Mouse (Mus musculus) MEL (cell line): Measurements from ENCODE around the gene Hoxd10. TPM values are rescaled to one million over a fixed set of nuclear protein-coding genes. Genes with fewer than 3 reads are reported as not detected.

Source experiments
- DNase-seq: peaks from one replicate; pipeline ENCODE4 v3.0.0; 2011; ENCODE audit warnings: low read depth, low spot score
- H3K27ac ChIP-seq: 2 replicates; pipeline ENCODE4 v1.5.1; 2012; ENCODE audit warnings: low read depth, mild to moderate bottlenecking, control low read depth, low read length, moderate library complexity; ENCODE audit not compliant: control insufficient read depth
- H3K27me3 ChIP-seq, 2 experiments: fragments of 150-350 bp in 1 of 2; sonication (generic) in 1 of 2; 2 replicates each; pipeline ENCODE4 v1.6.1; 2012; ENCODE audit warnings: low read length in 2 of 2, mild to moderate bottlenecking in 2 of 2, improper control_type of control experiment in 1 of 2, moderate library complexity in 1 of 2; ENCODE audit not compliant: insufficient read depth in 2 of 2, control insufficient read depth in 1 of 2
- H3K36me3 ChIP-seq, 2 experiments: 2 replicates each; pipeline ENCODE4 v1.6.1; 2012 to 2014; ENCODE audit warnings: low read length in 2 of 2, improper control_type of control experiment in 1 of 2, inconsistent platforms in 1 of 2, mild to moderate bottlenecking in 1 of 2; ENCODE audit not compliant: insufficient read depth in 2 of 2, control insufficient read depth in 1 of 2
- H3K4me1 ChIP-seq, 2 experiments: fragments of 150-350 bp in 1 of 2; sonication (generic) in 1 of 2; 2 replicates each; pipeline ENCODE4 v1.6.1; 2012; ENCODE audit warnings: low read length in 2 of 2, improper control_type of control experiment in 1 of 2, mild to moderate bottlenecking in 1 of 2; ENCODE audit not compliant: insufficient read depth in 2 of 2, control insufficient read depth in 1 of 2
- H3K4me3 ChIP-seq, 2 experiments: fragments of 150-350 bp in 1 of 2; sonication (generic) in 1 of 2; 2 replicates each; pipeline ENCODE4 v1.5.1; 2012; ENCODE audit warnings: low read depth in 2 of 2, low read length in 2 of 2, mild to moderate bottlenecking in 2 of 2, moderate library complexity in 2 of 2, control low read depth in 1 of 2, improper control_type of control experiment in 1 of 2; ENCODE audit not compliant: control insufficient read depth in 1 of 2, insufficient read depth in 1 of 2
- H3K79me2 ChIP-seq: 2 replicates; pipeline ENCODE4 v1.6.1; 2012; ENCODE audit warnings: mild to moderate bottlenecking, low read length, moderate library complexity; ENCODE audit not compliant: control insufficient read depth, poor library complexity, insufficient read depth
- H3K9ac ChIP-seq: 2 replicates; pipeline ENCODE4 v1.6.1; 2012; ENCODE audit warnings: low read depth, mild to moderate bottlenecking, control low read depth, low read length, moderate library complexity; ENCODE audit not compliant: control insufficient read depth, poor library complexity, severe bottlenecking
- H3K9me3 ChIP-seq: fragments of 150-350 bp; sonication (generic); replicated peaks from 2 replicates; pipeline ENCODE4 v1.6.1; 2012; ENCODE audit warnings: mild to moderate bottlenecking, low read length, improper control_type of control experiment, moderate library complexity; ENCODE audit not compliant: insufficient read depth
- BHLHE40 ChIP-seq: IDR thresholded peaks from 2 replicates; pipeline ENCODE4 v1.6.1; 2012; ENCODE audit warnings: low read depth, mild to moderate bottlenecking, inconsistent platforms, low read length, improper control_type of control experiment, borderline replicate concordance
- CHD2 ChIP-seq: IDR thresholded peaks from 2 replicates; pipeline ENCODE4 v1.6.1; 2011; ENCODE audit warnings: low read length, improper control_type of control experiment
- CTCF ChIP-seq, 3 experiments: IDR thresholded peaks in 2 of 3; conservative IDR thresholded peaks in 1 of 3; 2 replicates each; pipeline ENCODE4 v1.5.1; 2011 to 2012; ENCODE audit warnings: low read length in 3 of 3, low read depth in 2 of 3, mild to moderate bottlenecking in 2 of 3, improper control_type of control experiment in 1 of 3, inconsistent platforms in 1 of 3, mixed read lengths in 1 of 3, moderate library complexity in 1 of 3; ENCODE audit not compliant: control insufficient read depth in 1 of 3, insufficient read depth in 1 of 3, poor library complexity in 1 of 3, severe bottlenecking in 1 of 3
- E2F4 ChIP-seq: IDR thresholded peaks from 2 replicates; pipeline ENCODE4 v1.6.1; 2011; ENCODE audit warnings: low read depth, low read length, improper control_type of control experiment, borderline replicate concordance
- EP300 ChIP-seq, 2 experiments: IDR thresholded peaks; 2 replicates each; pipeline ENCODE4 v1.6.1; 2011; ENCODE audit warnings: improper control_type of control experiment in 2 of 2, low read length in 2 of 2, low read depth in 1 of 2, mild to moderate bottlenecking in 1 of 2
- GABPA ChIP-seq: IDR thresholded peaks from 2 replicates; pipeline ENCODE4 v1.6.1; 2012; ENCODE audit warnings: low read depth, mild to moderate bottlenecking, inconsistent platforms, low read length, improper control_type of control experiment, moderate library complexity
- GATA1 ChIP-seq: IDR thresholded peaks from 2 replicates; pipeline ENCODE4 v1.6.1; 2011; ENCODE audit warnings: low read depth, low read length, improper control_type of control experiment
- KAT2A ChIP-seq: conservative IDR thresholded peaks from 2 replicates; pipeline ENCODE4 v1.6.1; 2012; ENCODE audit warnings: low read depth, low read length, improper control_type of control experiment, inconsistent platforms
- MAFK ChIP-seq: IDR thresholded peaks from 2 replicates; pipeline ENCODE4 v1.6.1; 2011; ENCODE audit warnings: low read depth, mild to moderate bottlenecking, low read length, improper control_type of control experiment, borderline replicate concordance
- MAZ ChIP-seq: IDR thresholded peaks from 2 replicates; pipeline ENCODE4 v1.6.1; 2012; ENCODE audit warnings: low read depth, mild to moderate bottlenecking, inconsistent platforms, low read length, improper control_type of control experiment
- MXI1 ChIP-seq: IDR thresholded peaks from 2 replicates; pipeline ENCODE4 v1.6.1; 2011; ENCODE audit warnings: mild to moderate bottlenecking, low read depth, low read length, improper control_type of control experiment
- MYB ChIP-seq: IDR thresholded peaks from 2 replicates; pipeline ENCODE4 v1.6.1; 2011; ENCODE audit warnings: mild to moderate bottlenecking, low read depth, low read length, improper control_type of control experiment
- MYC ChIP-seq: IDR thresholded peaks from 2 replicates; pipeline ENCODE4 v1.6.1; 2011; ENCODE audit warnings: low read depth, mild to moderate bottlenecking, low read length, improper control_type of control experiment, moderate library complexity
- NRF1 ChIP-seq: IDR thresholded peaks from 2 replicates; pipeline ENCODE4 v1.6.1; 2014; ENCODE audit warnings: low read depth, mild to moderate bottlenecking, inconsistent platforms, low read length, improper control_type of control experiment, moderate library complexity; ENCODE audit not compliant: poor library complexity, insufficient read depth, severe bottlenecking
- POLR2AphosphoS2 ChIP-seq: IDR thresholded peaks from 2 replicates; pipeline ENCODE4 v1.6.1; 2011; ENCODE audit warnings: low read length, improper control_type of control experiment
- POLR2AphosphoS5 ChIP-seq: IDR thresholded peaks from 2 replicates; pipeline ENCODE4 v1.6.1; 2012; ENCODE audit warnings: low read depth, borderline replicate concordance, mild to moderate bottlenecking, inconsistent platforms, low read length, moderate library complexity, mixed read lengths
- RAD21 ChIP-seq: IDR thresholded peaks from 2 replicates; pipeline ENCODE4 v1.6.1; 2011; ENCODE audit warnings: mild to moderate bottlenecking, low read depth, low read length, improper control_type of control experiment
- RCOR1 ChIP-seq: IDR thresholded peaks from 2 replicates; pipeline ENCODE4 v1.6.1; 2012; ENCODE audit warnings: low read depth, mild to moderate bottlenecking, inconsistent platforms, low read length, improper control_type of control experiment
- SIN3A ChIP-seq: IDR thresholded peaks from 2 replicates; pipeline ENCODE4 v1.6.1; 2012; ENCODE audit warnings: low read length, improper control_type of control experiment, inconsistent platforms
- SMC3 ChIP-seq: IDR thresholded peaks from 2 replicates; pipeline ENCODE4 v1.6.1; 2011; ENCODE audit warnings: low read depth, low read length, improper control_type of control experiment
- TAL1 ChIP-seq: IDR thresholded peaks from 2 replicates; pipeline ENCODE4 v1.6.1; 2012; ENCODE audit warnings: mild to moderate bottlenecking, inconsistent platforms, low read length, moderate library complexity, mixed read lengths
- TBP ChIP-seq: IDR thresholded peaks from 2 replicates; pipeline ENCODE4 v1.8.0; 2011; ENCODE audit warnings: low read depth, low read length, improper control_type of control experiment
- USF1 ChIP-seq: IDR thresholded peaks from 2 replicates; pipeline ENCODE4 v1.6.1; 2014; ENCODE audit warnings: low read depth, mild to moderate bottlenecking, inconsistent platforms, low read length, improper control_type of control experiment, moderate library complexity
- USF2 ChIP-seq, 2 experiments: IDR thresholded peaks; 2 replicates each; pipeline ENCODE4 v1.6.1; 2011 to 2012; ENCODE audit warnings: improper control_type of control experiment in 2 of 2, low read length in 2 of 2, borderline replicate concordance in 1 of 2, inconsistent platforms in 1 of 2, low read depth in 1 of 2, mild to moderate bottlenecking in 1 of 2; ENCODE audit not compliant: insufficient read depth in 1 of 2
- ZC3H11A ChIP-seq: IDR thresholded peaks from 2 replicates; pipeline ENCODE4 v1.6.1; 2012; ENCODE audit warnings: low read depth, mild to moderate bottlenecking, inconsistent platforms, low read length, improper control_type of control experiment
- ZMIZ1 ChIP-seq: IDR thresholded peaks from 2 replicates; pipeline ENCODE4 v1.6.1; 2012; ENCODE audit warnings: low read depth, mild to moderate bottlenecking, inconsistent platforms, low read length, improper control_type of control experiment, moderate library complexity
- polyA plus RNA-seq, 2 experiments: library from polyadenylated mRNA; stranded (reverse) in 1 of 2; unstranded in 1 of 2; fragments of >175 nt in 1 of 2; fragments of >200 nt in 1 of 2; gene quantifications; 2 replicates each; pipeline versions ENCODE4 v1.2.1 to v1.2.4; 2012; ENCODE audit warnings: low replicate concordance in 2 of 2, low read depth in 1 of 2; ENCODE audit not compliant: insufficient read length in 2 of 2, insufficient read depth in 1 of 2, missing spikeins in 1 of 2
- total RNA-seq: library from RNA; depleted of rRNA; stranded (reverse); fragments of 300-350 nt; gene quantifications from 2 replicates; pipeline ENCODE4 v1.2.3, GENCODE M21; 2012

Gene Hoxd10
- total and polyA plus RNA-seq, 3 experiments = not detected

DNA sequence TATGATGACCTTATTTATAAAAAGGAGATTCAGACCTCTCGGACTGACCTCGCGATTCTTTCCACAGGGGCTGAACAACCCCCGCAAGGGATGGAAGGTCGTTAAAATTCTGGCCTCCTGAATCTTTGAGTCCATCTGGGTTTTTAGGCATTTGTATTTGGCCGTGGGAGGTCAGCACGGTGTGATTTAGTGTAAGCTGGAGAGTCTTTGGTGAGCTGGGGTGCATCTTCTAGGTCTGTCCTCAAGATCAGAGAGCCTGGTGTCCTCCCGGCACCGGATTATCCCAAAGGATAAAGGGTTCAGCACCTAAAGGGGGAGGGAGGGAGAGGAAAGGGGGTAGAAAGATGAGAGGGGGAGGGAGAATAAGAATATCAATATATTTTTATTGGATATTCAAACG lies 11.6 kb downstream of the Hoxd10 start:
- no peak overlapping the region for H3K4me3 ChIP-seq
- no peak for DNase-seq
- H3K9ac ChIP-seq = no peak overlapping the region
- H3K27ac ChIP-seq = no peak overlapping the region
- H3K36me3 ChIP-seq = peaks cover 0 to 2% of the 10 kb centered on the region in 2 experiments; a peak in 1 of 4 replicates
- no peaks in the 10 kb centered on the region; a peak in 2 of 4 replicates for H3K4me1 ChIP-seq
- TF ChIP-seq ZC3H11A (no peak), MYC (no peak), RAD21 (no peak), POLR2AphosphoS2 (no peak), USF2 (IDR thresholded peaks at IDR 0.05; ENCODE audit: borderline replicate concordance in 1 of 2, insufficient read depth in 1 of 2, low read depth in 1 of 2, low read length in 2 of 2) (no peak), TAL1 (no peak), CTCF (IDR thresholded peaks at IDR 0.05 in 2 of 3, conservative IDR thresholded peaks at IDR 0.05 in 1 of 3; ENCODE audit: control insufficient read depth in 1 of 3, insufficient read depth in 1 of 3, low read depth in 2 of 3, low read length in 3 of 3, poor library complexity in 1 of 3, severe bottlenecking in 1 of 3) (no peak), MAFK (no peak), KAT2A (no peak), MYB (no peak), MAZ (no peak), EP300 (IDR thresholded peaks at IDR 0.05; ENCODE audit: low read depth in 1 of 2, low read length in 2 of 2) (no peak), E2F4 (no peak), MXI1 (no peak)
- H3K79me2 ChIP-seq = peaks cover 6% of the 10 kb centered on the region; the same call in 1 of the 2 replicates
- no peaks in the 10 kb centered on the region for H3K27me3 ChIP-seq
- H3K9me3 ChIP-seq = no peaks in the 10 kb centered on the region

GRCm38 (mm10) chr2:74703720-74704392 lies 12.1 kb downstream of the Hoxd10 start:
- Histone ChIP-seq H3K4me1 (no peaks in the 10 kb centered on the region; a peak in 2 of 4 replicates), H3K4me3 (no peak overlapping the region), H3K36me3 (peaks cover 0 to 2% of the 10 kb centered on the region in 2 experiments; a peak in 1 of 4 replicates), H3K27me3 (no peaks in the 10 kb centered on the region), H3K79me2 (peaks cover 6% of the 10 kb centered on the region; the same call in 1 of the 2 replicates), H3K27ac (no peak overlapping the region), H3K9ac (no peak overlapping the region), H3K9me3 (no peaks in the 10 kb centered on the region)
- DNase-seq = no peak
- TF ChIP-seq USF1 = no peak
- TF ChIP-seq MXI1 = no peak
- no peak for TF ChIP-seq POLR2AphosphoS2
- TF ChIP-seq CHD2 = no peak
- no peak for TF ChIP-seq TBP
- no peak for TF ChIP-seq RCOR1
- TF ChIP-seq CTCF (IDR thresholded peaks at IDR 0.05 in 2 of 3, conservative IDR thresholded peaks at IDR 0.05 in 1 of 3; ENCODE audit: control insufficient read depth in 1 of 3, insufficient read depth in 1 of 3, low read depth in 2 of 3, low read length in 3 of 3, poor library complexity in 1 of 3, severe bottlenecking in 1 of 3) = no peak
- TF ChIP-seq ZMIZ1 = no peak
- TF ChIP-seq GABPA = no peak
- TF ChIP-seq NRF1 = no peak
- no peak for TF ChIP-seq KAT2A
- TF ChIP-seq POLR2AphosphoS5 = no peak
- TF ChIP-seq SMC3 = no peak
- no peak for TF ChIP-seq SIN3A
- TF ChIP-seq USF2 (IDR thresholded peaks at IDR 0.05; ENCODE audit: borderline replicate concordance in 1 of 2, insufficient read depth in 1 of 2, low read depth in 1 of 2, low read length in 2 of 2) = no peak
- TF ChIP-seq GATA1 = no peak
- TF ChIP-seq MYB = no peak
- no peak for TF ChIP-seq BHLHE40
